Mouse (Mus musculus): ENCODE measurements around the gene 4933428G20Rik. TPM values are rescaled to one million over a fixed set of nuclear protein-coding genes. Genes with fewer than 3 reads are reported as not detected.

Gene 4933428G20Rik
- polyA plus RNA-seq, 1 experiment from 2014 or later: 1.7 TPM

DNA sequence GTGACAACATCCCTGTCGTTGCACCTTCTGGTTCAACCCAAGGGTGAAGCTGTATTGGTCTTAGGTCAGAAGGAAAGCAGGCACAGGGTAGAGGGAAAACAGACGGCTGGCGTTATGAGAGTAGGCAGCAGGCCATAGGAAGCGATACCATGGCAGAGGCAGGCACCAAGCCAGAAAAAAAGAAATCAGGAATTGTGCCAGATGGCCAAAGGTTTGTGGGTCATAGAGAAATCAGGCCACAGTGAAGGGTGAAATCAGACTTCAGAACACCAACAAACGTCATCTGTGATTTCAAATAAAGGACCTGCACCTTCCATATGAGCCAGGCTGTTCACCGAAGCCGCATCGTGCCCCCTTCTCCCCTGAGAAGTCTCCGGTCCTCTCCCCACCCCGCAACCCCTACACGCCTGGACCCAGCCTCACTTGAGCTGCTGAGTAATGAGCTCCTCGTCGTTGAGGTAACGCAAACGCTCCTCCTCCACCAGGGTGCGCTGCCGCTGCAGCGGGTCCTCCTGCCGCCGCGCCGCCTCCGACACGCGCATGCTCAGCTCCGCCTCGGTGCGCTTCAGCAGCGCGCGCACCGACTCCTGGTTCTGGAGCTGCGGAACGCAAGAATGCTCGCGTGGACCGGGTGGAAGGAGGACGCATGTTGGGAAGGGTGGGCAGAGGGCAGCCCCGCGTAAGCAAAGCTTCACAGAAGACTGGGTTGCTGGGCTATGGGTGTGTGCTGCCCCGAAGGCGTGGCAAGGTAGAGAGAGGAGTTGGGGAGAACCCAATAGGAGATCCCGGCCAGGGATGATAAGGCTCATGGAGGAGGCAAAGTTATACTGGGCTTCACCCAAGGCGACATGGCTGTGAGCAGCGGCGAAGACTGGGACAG, 31.5 kb upstream of the 4933428G20Rik start:
- Histone ChIP-seq H3K27me3 (peaks cover 54% of the 10 kb centered on the region), H3K4me2 (replicated peaks) (peak overlapping the region; percentile 88), H3K9ac (no peak overlapping the region), H3K36me3 (no peaks in the 10 kb centered on the region), H3K27ac (replicated peaks) (no peak overlapping the region), H3K9me3 (replicated peaks) (no peaks in the 10 kb centered on the region), H3K4me3 (replicated peaks) (peak overlapping the region; percentile 46), H3K4me1 (peaks cover 37% of the 10 kb centered on the region)
- WGBS: 7% methylated on average over 46 of the region's 46 CpGs
- peak; percentile 45 for ATAC-seq (ENCODE audit: insufficient number of reproducible peaks, low FRiP score, low TSS enrichment, low read depth)

DNA sequence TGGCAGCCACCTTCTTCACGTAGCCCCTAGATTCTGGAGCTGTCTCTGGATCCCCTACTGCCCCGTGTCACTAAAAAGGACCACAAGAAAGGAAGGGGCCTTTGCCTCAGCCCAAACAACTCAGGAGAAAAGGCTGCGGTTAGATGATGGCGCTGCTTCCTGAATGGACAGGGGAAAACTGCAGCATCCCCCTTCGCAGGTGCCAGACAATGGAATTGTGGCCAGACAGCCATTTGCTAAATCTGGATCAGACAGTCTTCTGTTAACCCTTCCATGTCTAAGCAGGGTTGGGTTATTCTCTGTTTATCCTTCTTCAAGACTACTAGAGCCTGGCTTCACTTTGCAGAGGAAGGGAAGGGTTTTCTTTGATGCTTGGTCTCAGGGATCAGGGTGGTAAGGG, 30.8 kb upstream of the 4933428G20Rik start:
- H3K9ac ChIP-seq: no peak overlapping the region
- peaks cover 47% of the 10 kb centered on the region for H3K27me3 ChIP-seq
- no peaks in the 10 kb centered on the region for H3K36me3 ChIP-seq
- peaks cover 32% of the 10 kb centered on the region for H3K4me1 ChIP-seq
- H3K27ac ChIP-seq (replicated peaks): no peak overlapping the region
- no peak for ATAC-seq (ENCODE audit: insufficient number of reproducible peaks, low FRiP score, low TSS enrichment, low read depth)
- no peak overlapping the region for H3K4me3 ChIP-seq (replicated peaks)
- H3K4me2 ChIP-seq (replicated peaks): no peak overlapping the region
- H3K9me3 ChIP-seq (replicated peaks): no peaks in the 10 kb centered on the region
- 64% methylated on average over 5 of the region's 5 CpGs for WGBS

DNA sequence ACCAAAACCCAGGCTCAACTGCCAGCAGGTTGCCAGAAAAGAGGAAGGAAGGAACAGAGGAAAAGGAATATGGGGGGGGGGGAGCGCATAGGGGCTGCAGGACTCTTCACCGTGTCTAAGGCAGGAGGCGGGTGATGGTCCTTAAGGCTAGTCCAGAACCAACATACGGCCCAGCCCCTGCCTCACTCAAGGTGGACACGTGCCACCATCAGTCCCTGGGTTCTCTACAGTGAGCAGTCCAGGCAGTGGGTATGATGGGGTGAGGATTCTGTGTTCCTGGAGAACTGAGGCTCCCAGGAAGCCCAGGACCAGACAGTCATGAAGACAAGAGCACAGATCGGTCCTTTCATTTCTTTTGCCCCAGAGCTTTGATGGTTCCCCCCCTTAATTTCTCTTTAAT, 29.9 kb upstream of the 4933428G20Rik start:
- Histone ChIP-seq H3K4me2 (replicated peaks) (no peak overlapping the region), H3K4me3 (replicated peaks) (no peak overlapping the region), H3K4me1 (peaks cover 31% of the 10 kb centered on the region), H3K9ac (no peak overlapping the region), H3K9me3 (replicated peaks) (no peaks in the 10 kb centered on the region), H3K36me3 (no peaks in the 10 kb centered on the region), H3K27me3 (peaks cover 38% of the 10 kb centered on the region), H3K27ac (replicated peaks) (no peak overlapping the region)
- ATAC-seq (ENCODE audit: insufficient number of reproducible peaks, low FRiP score, low TSS enrichment, low read depth): no peak
- 89% methylated on average over 6 of the region's 6 CpGs for WGBS

DNA sequence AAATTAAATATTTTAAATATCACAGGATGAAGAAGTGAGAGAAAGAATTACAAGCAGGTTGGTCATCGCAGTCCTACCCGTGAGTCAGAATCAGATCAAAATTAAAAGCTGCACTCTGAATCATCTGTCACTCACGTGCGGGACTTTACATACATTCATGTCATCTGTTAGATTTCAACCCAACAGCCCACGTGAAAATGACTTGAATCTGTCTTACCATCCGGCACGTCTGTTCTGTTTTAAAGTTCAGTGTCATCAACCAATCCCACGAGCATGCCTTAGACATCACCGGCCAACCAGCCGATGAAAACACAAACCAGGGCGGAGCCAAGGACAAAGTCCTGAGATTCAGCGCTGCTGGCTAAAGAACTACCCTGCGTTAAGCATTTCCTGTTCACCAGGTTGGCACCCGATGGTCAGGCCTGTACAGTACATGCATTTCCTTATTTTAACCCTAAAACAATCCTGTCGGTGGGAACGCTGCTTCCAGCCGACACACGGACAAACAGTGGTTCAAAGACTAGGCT, 28.2 kb upstream of the 4933428G20Rik start:
- ATAC-seq (ENCODE audit: insufficient number of reproducible peaks, low FRiP score, low TSS enrichment, low read depth): no peak
- Histone ChIP-seq H3K4me1 (peaks cover 24% of the 10 kb centered on the region), H3K27ac (replicated peaks) (no peak overlapping the region), H3K27me3 (peaks cover 21% of the 10 kb centered on the region), H3K36me3 (no peaks in the 10 kb centered on the region), H3K4me3 (replicated peaks) (no peak overlapping the region), H3K9me3 (replicated peaks) (no peaks in the 10 kb centered on the region), H3K4me2 (replicated peaks) (no peak overlapping the region), H3K9ac (no peak overlapping the region)
- WGBS: 62% methylated on average over 18 of the region's 18 CpGs

DNA sequence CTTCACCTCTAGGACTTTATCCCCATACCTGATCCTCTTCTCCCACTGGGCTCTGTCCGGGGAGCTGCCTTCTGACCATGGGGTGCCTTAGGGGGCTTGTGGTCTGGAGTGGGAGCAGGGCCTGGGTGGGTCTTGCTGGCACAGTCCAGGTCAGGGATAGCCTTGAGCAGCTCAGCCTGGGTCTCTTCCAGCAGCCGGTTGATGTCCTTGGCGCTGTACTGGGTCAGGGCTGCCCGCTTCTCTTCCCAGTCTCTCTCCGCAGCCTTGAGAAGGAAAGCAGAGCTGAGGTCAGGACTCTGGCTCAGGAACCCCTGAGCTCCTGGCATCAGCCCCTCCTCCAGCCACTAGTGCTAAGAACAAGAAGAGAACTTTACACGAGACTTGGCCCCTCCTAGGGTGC, 25.2 kb upstream of the 4933428G20Rik start:
- Histone ChIP-seq H3K9ac (no peak overlapping the region), H3K36me3 (no peaks in the 10 kb centered on the region), H3K4me1 (0 out of 2 replicates have a peak, but pooled peaks cover 4% of the 10 kb centered on the region), H3K4me2 (replicated peaks) (no peak overlapping the region), H3K27me3 (no peaks in the 10 kb centered on the region), H3K4me3 (replicated peaks) (no peak overlapping the region), H3K9me3 (replicated peaks) (no peaks in the 10 kb centered on the region), H3K27ac (replicated peaks) (no peak overlapping the region)
- 87% methylated on average over 6 of the region's 6 CpGs for WGBS
- ATAC-seq (ENCODE audit: insufficient number of reproducible peaks, low FRiP score, low TSS enrichment, low read depth): no peak

DNA sequence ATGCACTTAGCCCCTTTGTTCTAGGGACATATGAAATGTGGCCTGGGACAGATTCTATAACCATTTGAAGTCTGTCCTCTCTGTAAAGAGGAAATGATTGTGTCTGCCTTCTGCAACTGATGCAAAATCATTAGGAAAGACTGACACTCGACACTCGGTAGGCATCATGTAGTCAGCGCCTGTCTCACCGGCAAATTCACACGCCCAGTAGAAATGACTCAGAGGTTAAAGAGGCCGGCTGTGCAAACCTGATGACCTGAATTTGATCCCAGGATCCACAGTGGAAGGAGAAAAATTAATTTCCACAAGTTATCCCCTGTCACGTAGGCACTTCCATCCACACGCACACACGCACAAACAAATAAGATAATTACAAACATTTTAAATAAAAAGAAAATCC, 24.2 kb upstream of the 4933428G20Rik start:
- Histone ChIP-seq H3K4me1 (0 out of 2 replicates have a peak, but pooled peaks cover 4% of the 10 kb centered on the region), H3K9me3 (replicated peaks) (no peaks in the 10 kb centered on the region), H3K27ac (replicated peaks) (no peak overlapping the region), H3K27me3 (no peaks in the 10 kb centered on the region), H3K9ac (no peak overlapping the region), H3K4me2 (replicated peaks) (no peak overlapping the region), H3K4me3 (replicated peaks) (no peak overlapping the region), H3K36me3 (no peaks in the 10 kb centered on the region)
- no peak for ATAC-seq (ENCODE audit: insufficient number of reproducible peaks, low FRiP score, low TSS enrichment, low read depth)
- WGBS: 38% methylated on average over 9 of the region's 9 CpGs

DNA sequence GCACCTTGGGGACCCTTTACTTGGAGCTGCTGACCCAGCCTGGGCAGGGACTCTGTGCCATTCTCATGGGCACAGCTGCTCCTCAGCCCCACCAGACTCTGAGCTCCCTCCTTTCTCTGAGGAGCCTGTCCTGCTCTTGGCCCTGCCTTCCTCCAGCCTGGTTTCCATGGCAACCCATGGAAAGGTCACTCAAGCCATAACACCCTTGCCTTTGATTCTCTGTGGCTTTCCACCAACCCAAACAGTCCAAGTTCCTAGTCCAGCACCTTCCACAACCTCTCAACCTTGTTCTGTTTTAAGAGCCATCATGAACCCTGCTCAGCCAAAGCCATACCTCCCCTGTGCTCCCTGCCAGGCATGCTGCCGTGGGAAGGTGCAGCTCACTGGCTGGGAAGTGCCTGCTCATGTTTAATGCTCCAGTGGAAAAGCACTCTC, 23.7 kb upstream of the 4933428G20Rik start:
- H3K4me3 ChIP-seq (replicated peaks): no peak overlapping the region
- H3K9me3 ChIP-seq (replicated peaks): no peaks in the 10 kb centered on the region
- no peak overlapping the region for H3K27ac ChIP-seq (replicated peaks)
- no peak overlapping the region for H3K9ac ChIP-seq
- no peaks in the 10 kb centered on the region for H3K27me3 ChIP-seq
- WGBS: 7% methylated on average over 1 of the region's 1 CpGs
- ATAC-seq (ENCODE audit: insufficient number of reproducible peaks, low FRiP score, low TSS enrichment, low read depth): no peak
- H3K4me1 ChIP-seq: 0 out of 2 replicates have a peak, but pooled peaks cover 4% of the 10 kb centered on the region
- no peak overlapping the region for H3K4me2 ChIP-seq (replicated peaks)
- H3K36me3 ChIP-seq: no peaks in the 10 kb centered on the region

DNA sequence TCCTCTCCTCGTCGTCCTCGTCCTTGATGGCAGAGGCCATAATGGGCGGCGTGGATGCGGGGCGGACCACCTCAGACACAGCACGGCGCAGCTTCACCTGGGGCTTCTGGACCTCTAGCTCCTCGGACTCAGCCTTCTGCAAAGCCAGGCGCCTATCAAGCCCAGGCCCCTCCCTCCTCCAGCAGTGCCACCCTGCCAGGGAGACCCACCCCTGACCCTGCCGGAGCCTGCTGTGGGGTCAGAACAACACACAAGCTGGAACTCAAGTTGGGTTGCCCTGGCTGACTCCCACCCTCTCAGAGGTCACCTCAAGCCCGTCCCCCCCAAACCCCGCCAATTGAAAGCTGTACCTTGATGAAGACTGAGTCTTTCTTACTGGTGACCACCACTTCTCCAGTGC, 23.0 kb upstream of the 4933428G20Rik start:
- WGBS: 86% methylated on average over 14 of the region's 14 CpGs
- Histone ChIP-seq H3K36me3 (no peaks in the 10 kb centered on the region), H3K4me3 (replicated peaks) (no peak overlapping the region), H3K9me3 (replicated peaks) (no peaks in the 10 kb centered on the region), H3K27me3 (no peaks in the 10 kb centered on the region), H3K4me1 (0 out of 2 replicates have a peak, but pooled peaks cover 4% of the 10 kb centered on the region), H3K9ac (no peak overlapping the region), H3K4me2 (replicated peaks) (no peak overlapping the region), H3K27ac (replicated peaks) (no peak overlapping the region)
- ATAC-seq (ENCODE audit: insufficient number of reproducible peaks, low FRiP score, low TSS enrichment, low read depth): no peak

DNA sequence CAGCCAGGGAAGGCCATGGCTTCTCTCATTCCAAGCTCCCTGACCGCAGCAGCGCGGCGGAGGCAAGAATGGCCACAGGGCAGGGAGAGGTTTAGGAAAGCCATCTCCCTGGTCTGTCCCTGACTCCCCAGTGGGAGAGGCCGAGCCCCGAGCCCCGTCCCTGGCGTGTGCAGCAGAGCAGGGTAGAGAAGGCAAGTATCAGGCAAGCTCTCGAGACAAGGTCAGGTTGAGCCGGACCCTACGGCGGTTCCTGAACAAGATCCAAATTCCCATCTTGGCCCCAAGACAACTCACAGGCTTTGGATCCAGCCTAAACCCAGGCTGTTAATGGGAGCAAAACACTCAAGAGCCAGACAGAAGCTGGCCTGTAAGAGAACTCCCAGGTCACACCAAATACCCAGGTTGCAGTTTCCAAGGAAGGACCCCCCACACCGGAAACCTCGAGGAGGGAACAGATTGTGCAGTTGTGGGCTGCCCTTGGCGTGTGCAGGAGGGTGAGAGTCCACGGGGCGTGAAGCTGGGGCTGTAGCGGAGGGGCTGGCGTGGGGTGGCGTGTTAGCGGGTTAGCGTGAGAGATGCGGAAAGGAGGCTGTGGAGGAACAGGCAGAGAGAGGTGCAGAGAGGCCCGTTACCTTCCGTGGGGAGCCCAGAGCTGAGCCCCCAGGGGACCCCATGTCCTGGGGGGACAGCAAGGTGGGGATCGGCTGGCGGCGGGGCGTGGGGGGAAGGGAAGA, 21.8 kb upstream of the 4933428G20Rik start:
- 77% methylated on average over 29 of the region's 29 CpGs for WGBS
- no peak overlapping the region for H3K9ac ChIP-seq

DNA sequence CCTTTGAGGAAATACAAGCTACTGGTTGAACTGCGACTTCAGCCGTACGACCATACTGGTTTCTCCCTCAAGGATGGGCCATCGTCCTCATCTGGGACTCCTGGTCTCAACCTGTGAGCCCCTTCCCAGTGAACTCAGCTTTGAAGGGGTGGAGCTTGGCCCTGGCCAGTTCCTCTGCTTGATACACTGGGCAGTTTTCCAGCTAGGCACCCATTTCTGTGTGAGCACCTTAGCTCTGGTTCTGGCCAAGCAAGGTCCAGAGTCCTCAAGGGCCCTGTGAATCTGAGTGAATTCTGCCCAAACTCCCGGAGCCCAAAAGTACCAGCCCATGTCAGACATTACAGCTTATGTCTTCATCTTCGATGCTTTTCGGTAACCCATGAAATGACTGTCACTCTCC, 20.4 kb upstream of the 4933428G20Rik start:
- Histone ChIP-seq H3K4me3 (replicated peaks) (no peak overlapping the region), H3K27me3 (no peaks in the 10 kb centered on the region)
- no peak for ATAC-seq (ENCODE audit: insufficient number of reproducible peaks, low FRiP score, low TSS enrichment, low read depth)

More for the DNA sequence above, 21.8 kb upstream of the 4933428G20Rik start:
- no peak overlapping the region for H3K4me2 ChIP-seq (replicated peaks)
- no peaks in the 10 kb centered on the region for H3K36me3 ChIP-seq
- ATAC-seq (ENCODE audit: insufficient number of reproducible peaks, low FRiP score, low TSS enrichment, low read depth): no peak
- H3K4me1 ChIP-seq: 0 out of 2 replicates have a peak, but pooled peaks cover 4% of the 10 kb centered on the region
- H3K9me3 ChIP-seq (replicated peaks): no peaks in the 10 kb centered on the region
- no peaks in the 10 kb centered on the region for H3K27me3 ChIP-seq
- no peak overlapping the region for H3K4me3 ChIP-seq (replicated peaks)
- no peak overlapping the region for H3K27ac ChIP-seq (replicated peaks)

DNA sequence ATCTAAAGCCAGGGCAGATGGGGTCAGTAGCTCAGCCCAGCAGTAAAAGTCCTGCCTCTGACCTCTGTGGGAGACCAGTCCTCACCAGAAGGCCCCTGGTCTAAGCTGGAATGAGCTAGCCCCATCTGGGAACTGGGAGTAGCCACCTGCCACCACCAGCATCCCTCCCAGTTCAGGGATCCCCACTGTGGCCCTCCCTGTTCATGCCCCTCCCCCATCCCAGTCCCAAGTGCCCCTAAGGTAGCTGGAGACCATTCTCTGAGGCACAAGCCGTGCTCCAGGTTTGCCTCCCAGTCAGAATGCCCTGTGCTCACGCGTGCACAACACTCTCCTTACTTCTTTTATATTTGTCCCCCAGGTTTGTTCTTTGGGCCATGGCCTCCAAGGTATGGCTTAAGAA, 12.9 kb upstream of the 4933428G20Rik start:
- peaks cover 13% of the 10 kb centered on the region; the same call in 1 of the 2 replicates for H3K4me1 ChIP-seq
- no peak for ATAC-seq (ENCODE audit: insufficient number of reproducible peaks, low FRiP score, low TSS enrichment, low read depth)
- H3K27me3 ChIP-seq: no peaks in the 10 kb centered on the region
- no peak overlapping the region for H3K4me3 ChIP-seq (replicated peaks)
- no peaks in the 10 kb centered on the region for H3K9me3 ChIP-seq (replicated peaks)
- 69% methylated on average over 3 of the region's 3 CpGs for WGBS
- H3K9ac ChIP-seq: no peak overlapping the region
- H3K36me3 ChIP-seq: no peaks in the 10 kb centered on the region
- no peak overlapping the region for H3K27ac ChIP-seq (replicated peaks)
- no peak overlapping the region for H3K4me2 ChIP-seq (replicated peaks)

More for the DNA sequence above, 20.4 kb upstream of the 4933428G20Rik start:
- H3K4me1 ChIP-seq: 0 out of 2 replicates have a peak, but pooled peaks cover 4% of the 10 kb centered on the region
- H3K9ac ChIP-seq: no peak overlapping the region
- no peaks in the 10 kb centered on the region for H3K36me3 ChIP-seq
- H3K4me2 ChIP-seq (replicated peaks): no peak overlapping the region
- H3K9me3 ChIP-seq (replicated peaks): no peaks in the 10 kb centered on the region
- 86% methylated on average over 7 of the region's 7 CpGs for WGBS
- no peak overlapping the region for H3K27ac ChIP-seq (replicated peaks)

Data from embryonic facial prominence, embryonic 15.5 days (tissue).